Mouse (Mus musculus): ENCODE measurements around the gene Scn11a. TPM values are rescaled to one million over a fixed set of nuclear protein-coding genes. Genes with fewer than 3 reads are reported as not detected.

Gene Scn11a
- polyA plus RNA-seq, 1 experiment = 0.08 TPM

DNA sequence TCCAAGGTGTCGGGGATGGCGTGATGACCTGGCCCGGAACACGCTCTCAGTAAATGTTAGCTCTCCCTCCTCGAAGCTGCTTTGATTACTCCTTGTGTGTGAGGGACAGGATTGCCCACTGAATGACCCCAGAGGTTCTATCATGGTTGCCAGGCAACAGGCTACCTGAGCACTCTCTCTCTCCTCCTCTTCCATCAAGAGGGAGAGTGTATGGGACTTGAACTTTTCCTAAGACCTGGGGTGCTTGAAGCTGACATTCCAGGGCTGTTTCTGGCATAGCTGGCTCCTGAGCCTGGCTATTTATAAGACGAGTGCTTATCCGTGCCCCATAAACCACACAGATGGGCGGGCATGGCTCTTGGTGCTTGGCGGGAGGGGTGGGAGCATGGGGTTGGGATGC, 76.1 kb downstream of the Scn11a start:
- no peak for DNase-seq
- TF ChIP-seq CTCF (IDR thresholded peaks at IDR 0.05; ENCODE audit: borderline replicate concordance, insufficient read depth, low read depth, low read length) (no peak), POLR2A (IDR thresholded peaks at IDR 0.05; ENCODE audit: borderline replicate concordance, insufficient read depth, low read length) (no peak)
- WGBS = 73% methylated on average over 9 of the region's 9 CpGs
- Histone ChIP-seq H3K4me1 (ENCODE audit: control insufficient read depth, insufficient read depth, low read length) (no peaks in the 10 kb centered on the region), H3K27ac (ENCODE audit: insufficient read depth, low read length) (no peak overlapping the region), H3K4me3 (replicated peaks; ENCODE audit: insufficient read depth, low read depth, low read length) (no peak overlapping the region), H3K27me3 (ENCODE audit: control insufficient read depth, insufficient read depth, low read length) (no peaks in the 10 kb centered on the region)

DNA sequence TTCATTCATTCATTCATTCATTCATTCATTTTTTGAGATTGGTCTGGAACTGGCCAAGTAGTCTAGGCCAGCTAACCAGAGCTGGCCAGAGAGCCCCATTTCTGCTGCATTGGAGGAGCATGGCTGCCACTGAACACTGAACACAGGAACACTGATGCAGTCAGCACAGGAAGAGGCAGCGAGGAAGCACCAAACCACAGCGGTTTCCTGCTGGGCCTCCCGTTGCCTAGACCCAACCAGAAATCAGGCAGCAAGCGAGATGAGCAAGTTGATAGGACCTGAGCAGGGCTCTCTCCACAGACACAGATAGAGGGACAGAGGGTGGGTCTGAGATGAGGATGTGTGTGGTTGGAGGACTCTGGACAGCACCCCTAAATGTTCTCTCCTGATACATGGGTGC, 81.4 kb downstream of the Scn11a start:
- DNase-seq = no peak
- TF ChIP-seq CTCF (IDR thresholded peaks at IDR 0.05; ENCODE audit: borderline replicate concordance, insufficient read depth, low read depth, low read length) (no peak), POLR2A (IDR thresholded peaks at IDR 0.05; ENCODE audit: borderline replicate concordance, insufficient read depth, low read length) (no peak)

DNA sequence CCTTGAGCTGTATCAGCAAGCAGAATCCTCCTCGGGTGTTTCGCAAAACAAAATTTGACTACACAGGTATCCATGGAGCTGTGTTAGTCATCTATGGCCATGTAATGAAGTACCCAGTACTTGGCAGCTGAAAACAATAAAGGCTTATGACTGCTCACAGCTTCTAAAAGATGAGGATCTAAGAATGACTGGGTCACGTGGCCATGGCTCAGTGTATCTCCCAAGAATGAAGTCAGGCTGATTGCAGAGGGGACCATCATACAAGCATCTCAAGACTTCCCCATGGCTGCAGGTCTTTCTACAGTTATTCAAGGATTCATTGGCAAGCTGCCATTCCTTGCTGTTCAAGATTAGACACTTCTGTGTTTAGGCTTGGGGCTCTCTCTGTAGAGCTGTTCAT, 81.9 kb downstream of the Scn11a start:
- H3K27me3 ChIP-seq (ENCODE audit: control insufficient read depth, insufficient read depth, low read length) = no peaks in the 10 kb centered on the region
- DNase-seq = no peak
- no peak overlapping the region for H3K4me3 ChIP-seq (replicated peaks; ENCODE audit: insufficient read depth, low read depth, low read length)
- TF ChIP-seq POLR2A (IDR thresholded peaks at IDR 0.05; ENCODE audit: borderline replicate concordance, insufficient read depth, low read length) = no peak
- TF ChIP-seq CTCF (IDR thresholded peaks at IDR 0.05; ENCODE audit: borderline replicate concordance, insufficient read depth, low read depth, low read length) = no peak
- H3K27ac ChIP-seq (ENCODE audit: insufficient read depth, low read length) = no peak overlapping the region
- 78% methylated on average over 3 of the region's 3 CpGs for WGBS
- no peaks in the 10 kb centered on the region for H3K4me1 ChIP-seq (ENCODE audit: control insufficient read depth, insufficient read depth, low read length)

More for the DNA sequence above, 81.4 kb downstream of the Scn11a start:
- H3K4me3 ChIP-seq (replicated peaks; ENCODE audit: insufficient read depth, low read depth, low read length) = no peak overlapping the region
- WGBS = 82% methylated on average over 4 of the region's 4 CpGs
- H3K4me1 ChIP-seq (ENCODE audit: control insufficient read depth, insufficient read depth, low read length) = no peaks in the 10 kb centered on the region
- H3K27ac ChIP-seq (ENCODE audit: insufficient read depth, low read length) = no peak overlapping the region
- no peaks in the 10 kb centered on the region for H3K27me3 ChIP-seq (ENCODE audit: control insufficient read depth, insufficient read depth, low read length)

DNA sequence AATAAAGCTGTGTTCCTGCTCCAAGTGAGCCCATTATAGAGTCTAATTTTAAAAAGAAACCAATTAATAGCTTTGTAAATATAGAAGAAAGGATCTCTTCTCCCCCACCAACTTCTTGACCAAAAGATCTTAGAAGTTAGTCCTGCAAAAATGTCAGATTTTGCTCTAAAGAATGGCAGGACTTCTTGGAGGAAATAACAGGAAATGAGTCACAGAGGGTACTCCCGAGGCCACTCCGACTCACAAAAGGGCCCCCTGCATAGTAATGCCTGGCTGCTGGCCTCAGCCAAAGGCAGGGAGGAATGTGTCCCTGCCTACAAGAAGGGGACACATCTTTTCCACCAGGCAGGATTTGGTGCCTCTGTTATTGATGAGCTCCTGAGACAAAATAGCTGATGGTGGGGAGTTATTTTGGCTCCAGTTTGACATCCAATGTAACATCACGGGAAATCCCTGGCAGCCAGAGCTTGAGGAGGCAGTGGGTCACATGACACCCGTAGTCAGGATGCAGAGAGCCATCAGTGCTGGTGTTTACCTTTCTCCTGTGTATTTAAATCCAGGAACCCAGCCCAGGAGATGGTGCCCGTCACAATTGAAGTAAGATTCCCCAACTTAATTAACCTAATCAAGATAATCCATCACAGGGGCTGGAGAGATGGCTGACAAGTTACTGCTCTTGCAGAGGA, 84.0 kb downstream of the Scn11a start:
- no peaks in the 10 kb centered on the region for H3K27me3 ChIP-seq (ENCODE audit: control insufficient read depth, insufficient read depth, low read length)
- DNase-seq = no peak
- no peaks in the 10 kb centered on the region for H3K4me1 ChIP-seq (ENCODE audit: control insufficient read depth, insufficient read depth, low read length)
- no peak overlapping the region for H3K4me3 ChIP-seq (replicated peaks; ENCODE audit: insufficient read depth, low read depth, low read length)
- no peak overlapping the region for H3K27ac ChIP-seq (ENCODE audit: insufficient read depth, low read length)
- 40% methylated on average over 5 of the region's 5 CpGs for WGBS
- TF ChIP-seq CTCF (IDR thresholded peaks at IDR 0.05; ENCODE audit: borderline replicate concordance, insufficient read depth, low read depth, low read length) (no peak), POLR2A (IDR thresholded peaks at IDR 0.05; ENCODE audit: borderline replicate concordance, insufficient read depth, low read length) (no peak)

DNA sequence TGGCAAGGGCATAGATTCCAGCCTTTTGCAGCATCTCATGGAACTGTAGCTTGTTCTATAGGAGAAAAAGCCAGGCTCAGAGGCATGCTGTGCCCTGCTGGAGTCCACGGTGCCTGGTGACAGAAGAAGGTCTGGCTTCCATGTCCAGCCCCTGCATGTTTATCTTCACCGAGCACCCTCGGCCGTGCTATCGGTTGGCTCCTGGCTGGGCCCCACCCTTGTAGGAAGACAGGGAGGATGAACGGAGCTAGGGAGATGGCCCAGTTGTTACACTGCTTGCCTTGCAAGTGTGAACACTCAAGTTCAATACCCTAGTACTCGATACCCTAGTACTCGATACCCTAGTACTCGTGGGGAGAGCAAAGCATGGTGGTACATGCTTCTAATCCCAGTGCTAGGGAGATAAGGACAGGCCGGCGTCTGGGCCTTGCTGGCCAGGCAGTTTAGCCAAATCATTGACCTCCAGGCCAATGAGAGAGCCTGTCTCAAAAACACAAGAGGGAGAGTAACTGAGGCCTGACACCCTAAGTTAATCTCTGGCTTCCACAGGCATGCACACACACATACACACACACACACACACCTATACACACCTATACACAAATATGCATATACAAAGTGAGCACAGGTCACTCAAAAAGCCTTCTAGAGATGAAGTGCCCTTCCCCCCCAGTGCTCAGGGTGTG, 96.7 kb downstream of the Scn11a start:
- Histone ChIP-seq H3K27me3 (ENCODE audit: control insufficient read depth, insufficient read depth, low read length) (no peaks in the 10 kb centered on the region), H3K27ac (ENCODE audit: insufficient read depth, low read length) (no peak overlapping the region), H3K4me1 (ENCODE audit: control insufficient read depth, insufficient read depth, low read length) (no peaks in the 10 kb centered on the region), H3K4me3 (replicated peaks; ENCODE audit: insufficient read depth, low read depth, low read length) (no peak overlapping the region)
- no peak for DNase-seq
- 86% methylated on average over 11 of the region's 11 CpGs for WGBS
- no peak for TF ChIP-seq CTCF (IDR thresholded peaks at IDR 0.05; ENCODE audit: borderline replicate concordance, insufficient read depth, low read depth, low read length)
- TF ChIP-seq POLR2A (IDR thresholded peaks at IDR 0.05; ENCODE audit: borderline replicate concordance, insufficient read depth, low read length) = no peak

DNA sequence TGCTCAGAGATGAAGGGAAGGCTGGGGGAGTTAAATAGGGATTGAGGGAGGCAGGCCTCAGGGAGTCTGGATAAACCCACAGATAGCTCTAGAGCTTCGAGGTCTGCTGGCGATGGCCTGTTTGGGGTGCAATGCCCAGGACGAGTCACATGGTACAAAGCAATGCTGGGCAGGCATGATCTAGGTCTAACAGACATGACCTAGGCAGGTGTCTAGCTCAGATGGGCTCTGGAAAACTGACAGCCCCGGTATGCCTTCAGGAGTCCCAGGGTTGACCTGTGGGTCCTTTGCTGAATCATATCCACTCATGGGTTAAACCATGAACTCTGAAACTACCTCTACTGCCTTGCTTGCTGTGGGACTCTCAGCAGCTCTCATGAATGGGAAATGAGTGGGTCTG, 98.3 kb downstream of the Scn11a start:
- no peak overlapping the region for H3K4me3 ChIP-seq (replicated peaks; ENCODE audit: insufficient read depth, low read depth, low read length)
- no peak for TF ChIP-seq POLR2A (IDR thresholded peaks at IDR 0.05; ENCODE audit: borderline replicate concordance, insufficient read depth, low read length)
- no peak for TF ChIP-seq CTCF (IDR thresholded peaks at IDR 0.05; ENCODE audit: borderline replicate concordance, insufficient read depth, low read depth, low read length)
- H3K4me1 ChIP-seq (ENCODE audit: control insufficient read depth, insufficient read depth, low read length) = no peaks in the 10 kb centered on the region
- WGBS = 83% methylated on average over 4 of the region's 4 CpGs
- no peak overlapping the region for H3K27ac ChIP-seq (ENCODE audit: insufficient read depth, low read length)
- no peaks in the 10 kb centered on the region for H3K27me3 ChIP-seq (ENCODE audit: control insufficient read depth, insufficient read depth, low read length)
- DNase-seq = no peak

DNA sequence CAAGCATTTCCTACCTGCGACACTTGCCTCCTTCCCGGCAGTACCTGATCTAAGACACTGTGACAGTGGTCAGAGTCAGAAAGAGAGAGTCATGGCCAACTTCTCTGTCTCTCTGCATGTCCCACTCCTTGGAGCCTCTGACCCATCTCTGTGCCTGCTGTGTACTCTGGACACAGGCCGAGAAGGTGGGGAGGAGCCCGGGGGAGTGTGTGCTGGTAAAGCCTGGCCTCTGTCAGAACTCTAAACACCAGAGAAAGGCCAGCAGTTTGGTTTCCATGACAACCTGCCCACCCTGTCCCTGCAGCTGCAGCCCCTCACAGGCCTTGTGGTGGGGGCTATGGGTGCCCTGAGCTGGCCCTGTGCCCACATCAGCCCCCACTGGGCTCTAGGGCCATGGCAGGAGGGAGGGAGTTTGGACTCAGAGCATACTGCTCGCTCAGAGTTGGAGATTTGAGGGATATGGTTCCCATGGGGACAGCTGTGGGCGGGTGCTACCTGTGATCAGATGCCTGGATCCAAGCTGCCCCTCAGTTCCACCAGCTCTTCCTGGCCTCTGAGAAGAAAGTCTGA, 99.9 kb downstream of the Scn11a start:
- no peak for DNase-seq
- Histone ChIP-seq H3K4me3 (replicated peaks; ENCODE audit: insufficient read depth, low read depth, low read length) (no peak overlapping the region), H3K27me3 (ENCODE audit: control insufficient read depth, insufficient read depth, low read length) (no peaks in the 10 kb centered on the region), H3K4me1 (ENCODE audit: control insufficient read depth, insufficient read depth, low read length) (no peaks in the 10 kb centered on the region; the same call in 1 of the 2 replicates), H3K27ac (ENCODE audit: insufficient read depth, low read length) (no peak overlapping the region)
- WGBS = 48% methylated on average over 6 of the region's 6 CpGs
- TF ChIP-seq POLR2A (IDR thresholded peaks at IDR 0.05; ENCODE audit: borderline replicate concordance, insufficient read depth, low read length) = no peak
- no peak for TF ChIP-seq CTCF (IDR thresholded peaks at IDR 0.05; ENCODE audit: borderline replicate concordance, insufficient read depth, low read depth, low read length)

DNA sequence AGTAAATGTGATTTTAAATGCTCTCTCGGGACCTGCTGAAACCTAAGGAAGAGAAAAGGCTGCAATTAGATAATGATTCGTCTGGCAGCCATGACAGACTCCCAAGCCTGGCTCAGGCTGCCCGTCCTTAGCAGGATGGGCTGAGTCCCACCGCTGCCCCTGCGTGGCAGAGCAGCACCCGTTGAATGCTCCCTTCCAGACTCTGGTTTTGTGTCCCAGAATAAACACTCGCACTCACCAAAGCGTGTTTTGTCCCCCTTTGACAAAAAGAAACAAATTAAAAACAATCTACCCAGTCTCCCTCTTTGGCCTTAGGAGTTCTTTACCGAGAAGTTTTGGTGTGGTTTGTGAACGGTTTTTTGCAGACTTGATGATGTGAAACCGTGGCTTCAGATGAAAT, 106.0 kb downstream of the Scn11a start, which contains the start of gene Scn10a:
Gene Scn10a, minus strand, starts transcription at position 101 of the 400 bp plus-strand sequence.
- Histone ChIP-seq H3K27me3 (ENCODE audit: control insufficient read depth, insufficient read depth, low read length) (no peaks in the 10 kb centered on the region), H3K4me1 (ENCODE audit: control insufficient read depth, insufficient read depth, low read length) (no peaks in the 10 kb centered on the region; the same call in 1 of the 2 replicates), H3K4me3 (replicated peaks; ENCODE audit: insufficient read depth, low read depth, low read length) (no peak within 1 kb of the TSS), H3K27ac (ENCODE audit: insufficient read depth, low read length) (no peak within 1 kb of the TSS)
- no peak for DNase-seq
- no peak for TF ChIP-seq POLR2A (IDR thresholded peaks at IDR 0.05; ENCODE audit: borderline replicate concordance, insufficient read depth, low read length)
- TF ChIP-seq CTCF (IDR thresholded peaks at IDR 0.05; ENCODE audit: borderline replicate concordance, insufficient read depth, low read depth, low read length) = no peak
- 80% methylated on average over 11 of the region's 11 CpGs for WGBS

Data from cerebellum, adult 2 months (tissue).